Mouse (Mus musculus): Measurements from ENCODE around the gene Smu1. TPM values are rescaled to one million over a fixed set of nuclear protein-coding genes. Genes with fewer than 3 reads are reported as not detected.

Smu1 gene
- polyA plus RNA-seq, 1 experiment, result 81.4 TPM

DNA sequence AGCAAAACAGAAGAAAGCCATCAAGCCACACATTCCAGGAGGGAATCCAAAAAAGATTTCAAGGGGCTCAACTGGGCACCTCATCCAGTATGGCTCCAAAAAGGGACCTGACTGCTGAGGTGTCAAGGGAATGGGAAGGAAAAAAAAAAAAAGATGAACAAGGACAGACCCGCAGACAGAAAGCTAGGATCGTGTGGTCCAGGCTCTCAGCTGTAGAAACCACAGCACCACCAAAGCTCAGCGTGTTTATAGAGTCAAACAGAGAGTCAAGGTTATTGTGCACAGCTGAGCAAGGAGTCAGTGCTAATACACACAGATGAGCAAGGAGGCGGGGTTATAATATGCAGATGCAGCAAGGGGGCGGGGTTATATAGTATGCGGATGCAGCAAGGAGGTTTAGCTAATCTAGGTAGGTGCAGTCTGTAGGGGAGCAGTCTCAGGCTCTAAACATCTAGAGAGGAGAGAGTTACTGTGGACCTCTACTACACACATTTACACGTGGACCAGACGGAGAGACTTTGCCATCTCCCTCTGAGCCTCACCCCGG, 28.0 kb upstream of the Smu1 start:
- H3K79me3 ChIP-seq (ENCODE audit: low read depth), result no peaks in the 10 kb centered on the region
- H3K36me3 ChIP-seq (ENCODE audit: control insufficient read depth, insufficient read depth), result no peaks in the 10 kb centered on the region
- no peaks in the 10 kb centered on the region for H3K79me2 ChIP-seq (ENCODE audit: control insufficient read depth, insufficient read depth)
- no peak overlapping the region for H3ac ChIP-seq (ENCODE audit: control insufficient read depth, insufficient read length, low read depth)
- TF ChIP-seq CTCF (IDR thresholded peaks at IDR 0.05; ENCODE audit: control insufficient read depth, insufficient read depth, insufficient read length), result no peak
- TF ChIP-seq MYOD1 (IDR thresholded peaks at IDR 0.05; ENCODE audit: control insufficient read depth, insufficient read length, low read depth), result no peak
- TF ChIP-seq MYOG (IDR thresholded peaks at IDR 0.05; ENCODE audit: control insufficient read depth, extremely low read depth, insufficient read length), result no peak
- TF ChIP-seq CEBPB (IDR thresholded peaks at IDR 0.05; ENCODE audit: low read depth), result no peak
- no peak for TF ChIP-seq MAX (IDR thresholded peaks at IDR 0.05)
- no peak for TF ChIP-seq FOSL1 (IDR thresholded peaks at IDR 0.05; ENCODE audit: insufficient read depth, low read length, poor library complexity, severe bottlenecking)
- TF ChIP-seq USF1 (IDR thresholded peaks at IDR 0.05; ENCODE audit: low read depth), result no peak
- no peak overlapping the region for H3K4me3 ChIP-seq (ENCODE audit: insufficient read depth, poor library complexity, severe bottlenecking)
- no peaks in the 10 kb centered on the region for H3K27me3 ChIP-seq (ENCODE audit: control insufficient read depth, insufficient read depth, insufficient read length)

DNA sequence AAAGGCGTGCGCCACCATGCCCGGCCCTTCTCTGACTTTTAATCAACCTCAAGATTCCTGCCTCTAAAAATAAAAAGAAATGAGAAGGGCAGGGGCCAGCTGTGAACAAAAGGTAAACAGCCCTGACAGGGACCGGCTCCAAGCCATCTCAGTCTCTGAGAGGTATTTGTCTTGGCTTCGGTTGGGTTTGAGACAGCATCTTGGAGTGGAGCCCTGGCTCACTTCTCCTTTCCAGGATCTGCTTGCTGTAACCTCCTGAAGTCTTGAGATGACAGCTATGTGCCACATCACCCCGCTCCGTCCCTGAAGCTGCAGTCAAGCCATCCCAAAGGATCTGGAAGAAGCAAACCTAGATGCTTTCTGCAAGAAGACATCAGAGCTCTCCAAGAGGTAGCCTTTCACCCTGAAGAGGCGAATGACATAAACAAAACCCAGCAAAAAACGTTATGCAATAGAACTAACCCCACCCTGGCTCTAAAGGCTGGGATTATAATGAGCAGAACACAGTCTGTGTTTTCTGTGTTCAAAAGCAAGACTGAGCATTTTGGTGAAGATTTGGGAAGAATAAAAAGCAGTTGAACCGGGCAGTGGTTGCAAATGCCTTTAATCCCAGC, 26.9 kb upstream of the Smu1 start:
- Histone ChIP-seq H3K79me2 (ENCODE audit: control insufficient read depth, insufficient read depth) (no peaks in the 10 kb centered on the region), H3K79me3 (ENCODE audit: low read depth) (no peaks in the 10 kb centered on the region), H3K4me3 (ENCODE audit: insufficient read depth, poor library complexity, severe bottlenecking) (no peak overlapping the region), H3K27me3 (ENCODE audit: control insufficient read depth, insufficient read depth, insufficient read length) (no peaks in the 10 kb centered on the region), H3K36me3 (ENCODE audit: control insufficient read depth, insufficient read depth) (no peaks in the 10 kb centered on the region), H3ac (ENCODE audit: control insufficient read depth, insufficient read length, low read depth) (no peak overlapping the region)
- TF ChIP-seq USF1 (IDR thresholded peaks at IDR 0.05; ENCODE audit: low read depth) (no peak), CEBPB (IDR thresholded peaks at IDR 0.05; ENCODE audit: low read depth) (no peak), CTCF (IDR thresholded peaks at IDR 0.05; ENCODE audit: control insufficient read depth, insufficient read depth, insufficient read length) (no peak), FOSL1 (IDR thresholded peaks at IDR 0.05; ENCODE audit: insufficient read depth, low read length, poor library complexity, severe bottlenecking) (no peak)

DNA sequence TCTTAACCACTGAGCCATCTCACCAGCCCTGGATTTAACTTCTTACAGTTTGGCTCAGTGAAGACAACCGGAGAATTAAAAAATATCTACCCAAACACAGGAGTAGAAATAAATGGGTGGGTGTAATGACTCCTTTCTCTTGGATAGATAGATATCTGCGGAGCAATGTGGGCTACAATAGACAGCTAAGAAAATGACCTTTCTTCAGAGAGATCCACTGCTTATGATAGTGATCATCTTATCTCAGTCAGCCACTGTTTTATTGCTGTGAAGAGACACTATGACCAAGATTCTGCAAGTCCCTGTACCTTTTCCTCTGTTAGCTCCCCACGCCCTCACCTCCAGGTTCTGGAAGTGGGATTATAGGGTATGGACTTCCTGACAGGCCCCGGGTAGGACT, 25.3 kb upstream of the Smu1 start:
- no peaks in the 10 kb centered on the region for H3K27me3 ChIP-seq (ENCODE audit: control insufficient read depth, insufficient read depth, insufficient read length)
- H3K79me3 ChIP-seq (ENCODE audit: low read depth), result no peaks in the 10 kb centered on the region
- no peak overlapping the region for H3K4me3 ChIP-seq (ENCODE audit: insufficient read depth, poor library complexity, severe bottlenecking)
- TF ChIP-seq MYOD1 (IDR thresholded peaks at IDR 0.05; ENCODE audit: control insufficient read depth, insufficient read length, low read depth) (no peak), USF1 (IDR thresholded peaks at IDR 0.05; ENCODE audit: low read depth) (no peak), CTCF (IDR thresholded peaks at IDR 0.05; ENCODE audit: control insufficient read depth, insufficient read depth, insufficient read length) (no peak), MYOG (IDR thresholded peaks at IDR 0.05; ENCODE audit: control insufficient read depth, extremely low read depth, insufficient read length) (no peak), FOSL1 (IDR thresholded peaks at IDR 0.05; ENCODE audit: insufficient read depth, low read length, poor library complexity, severe bottlenecking) (no peak), MAX (IDR thresholded peaks at IDR 0.05) (no peak), CEBPB (IDR thresholded peaks at IDR 0.05; ENCODE audit: low read depth) (no peak)
- no peaks in the 10 kb centered on the region for H3K36me3 ChIP-seq (ENCODE audit: control insufficient read depth, insufficient read depth)
- no peaks in the 10 kb centered on the region for H3K79me2 ChIP-seq (ENCODE audit: control insufficient read depth, insufficient read depth)
- H3ac ChIP-seq (ENCODE audit: control insufficient read depth, insufficient read length, low read depth), result no peak overlapping the region

DNA sequence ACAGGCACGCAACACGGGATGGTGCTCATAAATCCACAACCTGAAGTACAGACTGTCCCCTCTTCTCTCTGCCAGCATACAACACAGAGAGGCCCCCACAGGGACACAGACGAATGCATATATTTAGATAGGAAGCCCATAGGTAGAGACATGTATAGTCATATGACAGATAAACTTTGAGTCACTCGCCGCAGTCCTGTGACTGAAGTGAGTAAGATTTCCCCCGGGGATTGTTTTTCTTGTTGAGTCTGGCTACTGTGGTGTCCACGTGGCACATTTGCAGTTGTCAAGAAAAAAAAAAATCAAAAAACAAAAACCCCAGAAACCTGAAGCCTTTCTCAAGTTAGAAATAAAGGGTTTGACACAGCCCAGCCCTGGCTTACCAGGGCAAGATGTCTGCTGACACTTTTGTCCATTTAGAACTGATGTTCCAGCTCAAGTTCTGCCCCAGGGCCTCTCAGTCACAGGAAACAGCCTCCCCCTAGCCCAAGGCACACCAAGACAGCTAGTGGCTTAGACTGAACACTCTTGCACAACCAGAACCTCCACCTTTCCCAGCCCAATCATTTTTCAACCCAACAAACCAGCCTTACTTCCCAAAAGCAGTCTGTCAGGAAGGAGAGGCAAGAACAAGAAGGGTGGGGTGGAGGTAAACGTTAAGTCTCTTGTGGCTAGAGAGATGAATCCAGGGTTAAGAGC, 24.2 kb upstream of the Smu1 start:
- peak overlapping the region; percentile 40 for H3ac ChIP-seq (ENCODE audit: control insufficient read depth, insufficient read length, low read depth)
- no peaks in the 10 kb centered on the region for H3K27me3 ChIP-seq (ENCODE audit: control insufficient read depth, insufficient read depth, insufficient read length)
- H3K79me2 ChIP-seq (ENCODE audit: control insufficient read depth, insufficient read depth), result no peaks in the 10 kb centered on the region
- H3K79me3 ChIP-seq (ENCODE audit: low read depth), result no peaks in the 10 kb centered on the region
- TF ChIP-seq FOSL1 (IDR thresholded peaks at IDR 0.05; ENCODE audit: insufficient read depth, low read length, poor library complexity, severe bottlenecking) (peak; percentile 88), MYOG (IDR thresholded peaks at IDR 0.05; ENCODE audit: control insufficient read depth, extremely low read depth, insufficient read length) (no peak), USF1 (IDR thresholded peaks at IDR 0.05; ENCODE audit: low read depth) (peak; percentile 91), CEBPB (IDR thresholded peaks at IDR 0.05; ENCODE audit: low read depth) (peak; percentile 74), MAX (IDR thresholded peaks at IDR 0.05) (peak; percentile 93)
- no peak overlapping the region for H3K4me3 ChIP-seq (ENCODE audit: insufficient read depth, poor library complexity, severe bottlenecking)
- H3K36me3 ChIP-seq (ENCODE audit: control insufficient read depth, insufficient read depth), result no peaks in the 10 kb centered on the region

DNA sequence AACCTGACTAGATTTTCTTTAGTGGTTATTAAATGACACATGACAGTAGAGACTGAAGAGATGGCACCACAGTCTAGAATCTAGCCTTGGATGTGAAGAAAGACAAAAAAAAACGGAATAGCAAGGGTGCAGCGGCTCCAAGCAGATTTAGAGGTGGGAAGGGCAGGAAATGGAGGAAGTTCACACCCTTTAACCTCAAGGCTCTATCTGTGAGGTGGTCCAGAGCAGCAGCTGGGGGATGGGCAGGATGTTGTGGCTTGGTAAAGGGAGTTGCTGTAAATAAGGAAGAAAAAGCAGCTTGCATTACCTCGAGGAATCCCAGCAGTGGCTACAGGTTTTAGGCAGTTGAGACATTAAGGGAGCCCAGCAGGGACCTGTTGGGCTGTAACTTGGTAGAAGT, 23.4 kb upstream of the Smu1 start:
- TF ChIP-seq MYOD1 (IDR thresholded peaks at IDR 0.05; ENCODE audit: control insufficient read depth, insufficient read length, low read depth) (peak; percentile 3), CTCF (IDR thresholded peaks at IDR 0.05; ENCODE audit: control insufficient read depth, insufficient read depth, insufficient read length) (no peak)
- Histone ChIP-seq H3K79me3 (ENCODE audit: low read depth) (no peaks in the 10 kb centered on the region), H3K27me3 (ENCODE audit: control insufficient read depth, insufficient read depth, insufficient read length) (no peaks in the 10 kb centered on the region), H3K79me2 (ENCODE audit: control insufficient read depth, insufficient read depth) (no peaks in the 10 kb centered on the region), H3ac (ENCODE audit: control insufficient read depth, insufficient read length, low read depth) (no peak overlapping the region), H3K36me3 (ENCODE audit: control insufficient read depth, insufficient read depth) (no peaks in the 10 kb centered on the region), H3K4me3 (ENCODE audit: insufficient read depth, poor library complexity, severe bottlenecking) (no peak overlapping the region)

DNA sequence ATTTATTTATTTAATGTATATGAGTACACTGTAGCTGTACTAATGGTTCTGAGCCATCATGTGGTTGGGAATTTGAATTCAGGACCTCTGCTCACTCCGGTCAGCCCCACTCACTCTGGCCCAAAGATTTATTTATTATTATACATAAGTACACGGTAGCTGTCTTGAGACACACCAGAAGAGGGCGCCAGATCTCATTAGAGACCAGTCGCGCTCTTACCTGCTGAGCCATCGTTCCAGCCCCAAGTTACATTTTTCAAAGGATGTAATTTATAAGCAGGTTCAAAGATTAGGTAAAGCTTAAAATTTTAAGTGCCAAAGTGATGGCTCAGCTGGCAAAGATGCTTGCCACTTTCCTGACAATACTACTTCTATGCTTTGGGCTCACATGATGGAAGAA, 20.9 kb upstream of the Smu1 start:
- no peaks in the 10 kb centered on the region for H3K79me3 ChIP-seq (ENCODE audit: low read depth)
- no peaks in the 10 kb centered on the region for H3K27me3 ChIP-seq (ENCODE audit: control insufficient read depth, insufficient read depth, insufficient read length)
- no peak for TF ChIP-seq USF1 (IDR thresholded peaks at IDR 0.05; ENCODE audit: low read depth)
- TF ChIP-seq MYOG (IDR thresholded peaks at IDR 0.05; ENCODE audit: control insufficient read depth, extremely low read depth, insufficient read length), result no peak
- TF ChIP-seq MAX (IDR thresholded peaks at IDR 0.05), result no peak
- no peak for TF ChIP-seq CEBPB (IDR thresholded peaks at IDR 0.05; ENCODE audit: low read depth)
- TF ChIP-seq MYOD1 (IDR thresholded peaks at IDR 0.05; ENCODE audit: control insufficient read depth, insufficient read length, low read depth), result no peak
- no peak for TF ChIP-seq CTCF (IDR thresholded peaks at IDR 0.05; ENCODE audit: control insufficient read depth, insufficient read depth, insufficient read length)
- no peak for TF ChIP-seq FOSL1 (IDR thresholded peaks at IDR 0.05; ENCODE audit: insufficient read depth, low read length, poor library complexity, severe bottlenecking)
- no peak overlapping the region for H3K4me3 ChIP-seq (ENCODE audit: insufficient read depth, poor library complexity, severe bottlenecking)
- H3K79me2 ChIP-seq (ENCODE audit: control insufficient read depth, insufficient read depth), result no peaks in the 10 kb centered on the region
- H3K36me3 ChIP-seq (ENCODE audit: control insufficient read depth, insufficient read depth), result no peaks in the 10 kb centered on the region
- H3ac ChIP-seq (ENCODE audit: control insufficient read depth, insufficient read length, low read depth), result no peak overlapping the region
